Mouse (Mus musculus): ENCODE data around the gene Zfp53.
"Not testable (repeated sequence)": the region's sequence is repeated elsewhere in the genome, so short reads cannot be mapped to it uniquely, and the experiment has no call there.

GRCm38 (mm10) chr17:21475290-21475689 lies 13.5 kb upstream of the Zfp53 start:
- TF ChIP-seq MAFK (IDR thresholded peaks at IDR 0.05; ENCODE audit: insufficient read depth, low read depth, low read length); ZNF384 (IDR thresholded peaks at IDR 0.05; ENCODE audit: low read depth, low read length): not testable (repeated sequence)

All from ES-E14 (cell line).